Mouse (Mus musculus) embryonic facial prominence, embryonic 13.5 days (tissue): ENCODE measurements at regions not wholly inside any gene's neighbourhood (a gene's known extent, or its start where the extent isn't known, plus 50 kb on each side); places are given as distances from the start of the nearest gene placed in this dataset.

Experiments
- ATAC-seq: fragments of 200-750 bp; cut with Nextera tagmentation; 2 replicates; pipeline ENCODE4 v1.8.0; 2017; ENCODE audit warnings: low read depth; ENCODE audit not compliant: insufficient number of reproducible peaks, insufficient read depth, low FRiP score, low TSS enrichment
- H3K27ac ChIP-seq: fragments of 300-500 bp; sonication (generic); 2 replicates; pipeline ENCODE4 v1.5.1; 2015; ENCODE audit warnings: moderate library complexity, mild to moderate bottlenecking, inconsistent platforms
- H3K27me3 ChIP-seq: fragments of 300-500 bp; sonication (generic); 2 replicates; pipeline ENCODE4 v1.6.1; 2015; ENCODE audit warnings: mild to moderate bottlenecking, inconsistent platforms
- H3K36me3 ChIP-seq: fragments of 300-500 bp; sonication (generic); 2 replicates; pipeline ENCODE4 v1.6.1; 2015; ENCODE audit warnings: mild to moderate bottlenecking, inconsistent platforms
- H3K4me1 ChIP-seq: fragments of 300-500 bp; sonication (generic); 2 replicates; pipeline ENCODE4 v1.6.1; 2015; ENCODE audit warnings: inconsistent platforms
- H3K4me2 ChIP-seq: fragments of 300-500 bp; sonication (generic); 2 replicates; pipeline ENCODE4 v1.6.1; 2015; ENCODE audit warnings: moderate library complexity, mild to moderate bottlenecking, inconsistent platforms
- H3K4me3 ChIP-seq: fragments of 300-500 bp; sonication (generic); 2 replicates; pipeline ENCODE4 v1.5.1; 2015; ENCODE audit warnings: mild to moderate bottlenecking, inconsistent platforms
- H3K9ac ChIP-seq: fragments of 300-500 bp; sonication (generic); 2 replicates; pipeline ENCODE4 v1.6.1; 2015; ENCODE audit warnings: mild to moderate bottlenecking, inconsistent platforms
- H3K9me3 ChIP-seq: fragments of 300-500 bp; sonication (generic); 2 replicates; pipeline ENCODE4 v1.6.1; 2016; ENCODE audit warnings: inconsistent platforms
- WGBS: fragments of 180-500 bp; shearing (Covaris S2); methylation state at CpG from one replicate; pipeline ENCODE4 v1.1.7; 2015; ENCODE audit warnings: mixed read lengths; 5-methylcytosine and 5-hydroxymethylcytosine counted together

DNA sequence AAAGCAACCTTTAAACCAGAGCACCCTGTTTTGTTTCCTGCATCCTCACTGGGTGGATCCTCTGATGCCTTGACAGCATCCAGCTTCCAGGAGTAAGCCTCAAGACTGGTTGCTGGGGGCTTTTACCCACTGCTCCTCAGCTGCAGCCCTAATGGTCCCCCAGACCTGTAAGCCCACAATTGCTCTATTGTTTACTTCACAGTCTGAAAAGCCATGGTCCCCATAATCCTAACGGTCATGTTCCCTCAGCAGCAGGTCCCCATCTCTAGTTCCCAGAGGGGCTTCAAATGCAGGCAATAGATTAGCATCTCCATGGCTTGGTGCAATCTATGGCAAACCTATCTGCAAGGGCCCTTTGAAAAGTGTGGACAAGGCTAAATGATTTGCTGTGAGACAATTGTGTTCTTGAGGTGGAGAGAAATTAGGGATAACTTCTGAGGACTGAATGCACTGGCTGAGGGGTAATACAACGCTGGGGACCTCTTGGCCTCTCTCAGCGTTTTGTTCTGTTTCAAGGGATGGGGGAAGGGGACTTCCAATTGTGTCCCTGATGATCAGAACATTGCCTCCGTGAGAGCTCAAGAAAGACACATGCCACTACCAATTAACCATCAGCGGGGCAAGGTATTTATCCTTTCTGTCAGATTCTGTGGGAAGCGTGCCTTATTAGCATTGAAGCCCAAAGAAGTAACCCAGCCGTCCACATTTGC, 341.1 kb upstream of the Adgrl2 start:
- Histone ChIP-seq H3K4me1 (0 out of 2 replicates have a peak, but pooled peaks cover 3% of the 10 kb centered on the region), H3K27me3 (peaks cover 17% of the 10 kb centered on the region), H3K36me3 (no peaks in the 10 kb centered on the region), H3K27ac (no peak overlapping the region), H3K9me3 (no peaks in the 10 kb centered on the region), H3K4me2 (no peak overlapping the region), H3K4me3 (no peak overlapping the region), H3K9ac (no peak overlapping the region)
- WGBS, result 26% methylated on average over 7 of the region's 7 CpGs
- no peak for ATAC-seq

DNA sequence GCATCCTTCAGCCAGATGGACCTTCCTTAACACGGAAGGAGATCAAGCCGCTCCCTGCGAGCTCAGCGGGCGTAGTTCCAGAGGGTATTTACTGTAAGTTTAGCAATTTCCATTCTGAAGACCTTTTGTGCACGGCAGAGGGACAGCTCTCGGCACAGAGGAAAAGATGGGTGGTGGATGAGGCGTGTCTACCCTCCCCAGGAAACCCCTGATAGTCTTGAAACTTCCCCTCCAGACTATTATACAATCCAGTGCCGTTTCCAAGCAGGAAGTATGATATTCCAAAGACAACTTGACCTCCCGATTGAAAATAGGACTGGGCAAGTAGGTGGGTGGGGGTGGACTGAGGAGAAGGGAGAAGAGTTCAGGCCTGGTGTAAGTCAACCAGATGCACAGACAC, 340.4 kb upstream of the Adgrl2 start:
- H3K9me3 ChIP-seq, result no peaks in the 10 kb centered on the region
- no peak for ATAC-seq
- no peaks in the 10 kb centered on the region for H3K36me3 ChIP-seq
- no peak overlapping the region for H3K27ac ChIP-seq
- peaks cover 17% of the 10 kb centered on the region for H3K27me3 ChIP-seq
- H3K4me1 ChIP-seq, result 0 out of 2 replicates have a peak, but pooled peaks cover 3% of the 10 kb centered on the region
- no peak overlapping the region for H3K9ac ChIP-seq
- 76% methylated on average over 10 of the region's 10 CpGs for WGBS
- no peak overlapping the region for H3K4me3 ChIP-seq
- no peak overlapping the region for H3K4me2 ChIP-seq

DNA sequence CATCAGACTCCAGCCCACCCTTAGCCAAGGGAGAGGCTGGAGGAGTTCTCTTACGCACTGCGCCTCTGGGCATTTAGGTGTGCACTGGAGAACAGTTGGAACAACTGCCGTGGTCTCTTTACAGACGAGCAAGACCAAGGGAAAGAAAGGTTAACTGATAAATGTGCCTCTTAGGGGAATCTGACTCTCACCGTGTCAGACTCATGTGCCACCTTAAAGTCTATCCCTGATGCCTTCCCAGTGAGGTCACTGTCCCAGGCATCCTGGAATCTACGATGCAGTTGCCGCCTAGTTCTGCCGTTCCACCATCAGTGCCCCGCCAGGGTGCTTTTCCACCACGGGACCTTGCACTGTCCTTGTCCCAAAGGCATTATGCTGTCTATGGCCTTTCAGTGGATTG, 339.7 kb upstream of the Adgrl2 start:
- Histone ChIP-seq H3K4me1 (0 out of 2 replicates have a peak, but pooled peaks cover 3% of the 10 kb centered on the region), H3K9ac (no peak overlapping the region), H3K4me3 (no peak overlapping the region), H3K27ac (no peak overlapping the region), H3K9me3 (no peaks in the 10 kb centered on the region), H3K36me3 (no peaks in the 10 kb centered on the region), H3K27me3 (peaks cover 14% of the 10 kb centered on the region), H3K4me2 (no peak overlapping the region)
- ATAC-seq, result no peak
- 86% methylated on average over 10 of the region's 10 CpGs for WGBS

DNA sequence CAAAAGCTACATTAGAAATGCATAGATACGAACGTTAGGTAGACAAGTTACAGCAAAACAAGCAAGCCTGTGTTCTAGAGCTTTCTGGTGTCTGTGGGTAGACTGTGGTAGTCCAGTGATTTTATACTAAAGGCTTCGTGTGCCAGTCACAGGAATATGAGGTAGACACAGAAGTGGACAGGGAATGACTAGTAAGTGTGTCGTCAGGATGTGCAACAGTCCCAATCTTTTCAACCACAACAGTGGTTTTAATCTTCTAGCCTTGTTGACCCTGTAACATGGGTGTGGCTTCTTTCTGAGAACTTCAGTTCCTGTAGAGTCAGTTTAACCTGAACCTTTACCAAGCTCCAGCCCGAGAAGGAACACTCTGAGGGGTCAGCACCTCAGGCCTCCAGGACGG, 339.3 kb upstream of the Adgrl2 start:
- no peak overlapping the region for H3K4me2 ChIP-seq
- peaks cover 10% of the 10 kb centered on the region for H3K27me3 ChIP-seq
- no peak overlapping the region for H3K27ac ChIP-seq
- no peak overlapping the region for H3K4me3 ChIP-seq
- no peaks in the 10 kb centered on the region for H3K9me3 ChIP-seq
- H3K36me3 ChIP-seq, result no peaks in the 10 kb centered on the region
- WGBS, result 83% methylated on average over 6 of the region's 6 CpGs
- no peak overlapping the region for H3K9ac ChIP-seq
- no peak for ATAC-seq
- 0 out of 2 replicates have a peak, but pooled peaks cover 3% of the 10 kb centered on the region for H3K4me1 ChIP-seq

DNA sequence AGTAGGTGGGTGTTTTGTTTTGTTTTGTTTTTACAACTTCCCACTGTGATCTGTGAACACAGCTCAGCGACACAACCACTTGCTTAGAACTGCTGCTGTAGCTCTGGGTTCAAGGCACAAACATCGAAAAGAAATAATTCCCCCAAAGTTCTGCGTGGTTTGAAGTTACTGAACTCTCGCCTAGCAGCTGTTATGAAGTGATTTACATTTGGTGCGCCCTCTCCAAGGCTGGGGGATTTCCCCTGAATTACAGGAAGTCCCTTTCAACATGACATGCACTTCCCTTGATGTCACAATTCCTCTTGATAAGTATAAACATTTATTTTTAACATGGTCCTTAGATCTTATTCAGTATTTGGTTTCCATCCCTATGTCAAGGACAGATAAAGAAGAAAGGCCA, 336.3 kb upstream of the Adgrl2 start:
- H3K27me3 ChIP-seq, result no peaks in the 10 kb centered on the region
- H3K4me2 ChIP-seq, result no peak overlapping the region
- 52% methylated on average over 5 of the region's 5 CpGs for WGBS
- H3K36me3 ChIP-seq, result no peaks in the 10 kb centered on the region
- H3K9me3 ChIP-seq, result no peaks in the 10 kb centered on the region
- H3K4me3 ChIP-seq, result no peak overlapping the region
- no peak for ATAC-seq
- H3K9ac ChIP-seq, result no peak overlapping the region
- H3K4me1 ChIP-seq, result 0 out of 2 replicates have a peak, but pooled peaks cover 3% of the 10 kb centered on the region
- no peak overlapping the region for H3K27ac ChIP-seq

DNA sequence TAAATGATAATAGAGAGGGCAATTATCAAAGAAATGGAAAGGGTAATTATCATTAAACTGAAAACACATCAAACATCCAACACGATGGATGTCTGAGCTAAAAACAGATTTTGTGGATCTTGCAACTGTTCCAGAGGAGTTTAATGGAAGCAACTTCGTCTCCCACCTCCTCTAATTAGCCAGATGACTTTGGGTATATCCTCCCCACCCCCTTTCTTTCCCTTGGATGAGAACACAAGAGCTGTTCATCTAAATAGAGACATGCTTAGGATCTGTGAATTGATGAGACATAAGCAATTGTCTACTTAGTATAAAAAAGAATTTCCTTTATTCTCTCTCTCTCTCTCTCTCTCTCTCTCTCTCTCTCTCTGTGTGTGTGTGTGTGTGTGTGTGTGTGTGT, 333.7 kb upstream of the Adgrl2 start:
- Histone ChIP-seq H3K27me3 (no peaks in the 10 kb centered on the region), H3K4me2 (no peak overlapping the region), H3K4me3 (no peak overlapping the region), H3K9ac (no peak overlapping the region), H3K9me3 (no peaks in the 10 kb centered on the region), H3K4me1 (no peaks in the 10 kb centered on the region), H3K27ac (no peak overlapping the region), H3K36me3 (no peaks in the 10 kb centered on the region)
- 72% methylated on average over 2 of the region's 2 CpGs for WGBS
- no peak for ATAC-seq

DNA sequence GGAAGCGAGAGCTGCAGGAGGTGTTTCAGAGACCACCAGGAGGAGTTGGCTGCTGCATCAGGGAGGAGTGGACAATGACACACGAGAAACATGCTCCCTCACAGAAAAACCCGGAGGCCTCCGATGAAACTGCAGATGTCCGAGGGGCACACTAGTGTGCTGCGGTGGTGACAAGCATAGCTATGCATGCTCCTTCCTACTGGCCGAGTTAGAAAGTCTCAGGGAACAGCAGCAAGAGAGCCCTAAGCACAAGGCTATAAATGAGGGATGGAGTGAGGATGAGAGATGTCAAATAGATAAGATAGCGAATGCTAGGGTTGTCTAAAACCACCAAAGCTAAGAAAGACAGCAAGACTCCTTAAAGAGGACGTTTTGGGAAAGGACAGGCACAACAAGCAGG, 328.4 kb upstream of the Adgrl2 start:
- no peak overlapping the region for H3K4me2 ChIP-seq
- no peaks in the 10 kb centered on the region for H3K4me1 ChIP-seq
- no peak overlapping the region for H3K9ac ChIP-seq
- H3K27ac ChIP-seq, result no peak overlapping the region
- 74% methylated on average over 9 of the region's 9 CpGs for WGBS
- H3K9me3 ChIP-seq, result no peaks in the 10 kb centered on the region
- no peak for ATAC-seq
- H3K36me3 ChIP-seq, result no peaks in the 10 kb centered on the region
- H3K27me3 ChIP-seq, result no peaks in the 10 kb centered on the region
- H3K4me3 ChIP-seq, result no peak overlapping the region

DNA sequence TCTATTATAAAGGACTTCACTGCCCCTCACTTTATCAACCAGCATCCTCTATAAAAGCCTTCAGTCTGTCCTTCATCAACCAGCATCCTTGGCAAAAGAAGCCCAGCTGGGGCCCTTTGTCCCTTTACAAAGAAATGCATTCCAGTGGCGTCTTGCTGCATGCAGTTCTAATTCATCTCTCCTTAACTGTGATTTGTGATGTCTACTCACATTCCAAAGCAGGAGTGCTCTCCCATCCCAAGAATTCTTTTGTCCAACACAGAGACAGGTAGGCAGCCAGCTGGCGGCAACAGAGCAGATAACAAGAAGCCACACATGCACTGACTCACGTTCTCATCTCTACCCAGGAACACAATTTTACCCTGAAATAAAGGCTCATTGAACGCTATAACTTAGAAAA, 323.9 kb upstream of the Adgrl2 start:
- ATAC-seq, result no peak
- WGBS, result 52% methylated on average over 4 of the region's 4 CpGs
- Histone ChIP-seq H3K9me3 (no peaks in the 10 kb centered on the region), H3K4me2 (no peak overlapping the region), H3K4me1 (no peaks in the 10 kb centered on the region), H3K27ac (no peak overlapping the region), H3K36me3 (no peaks in the 10 kb centered on the region), H3K9ac (no peak overlapping the region), H3K4me3 (no peak overlapping the region), H3K27me3 (no peaks in the 10 kb centered on the region)

DNA sequence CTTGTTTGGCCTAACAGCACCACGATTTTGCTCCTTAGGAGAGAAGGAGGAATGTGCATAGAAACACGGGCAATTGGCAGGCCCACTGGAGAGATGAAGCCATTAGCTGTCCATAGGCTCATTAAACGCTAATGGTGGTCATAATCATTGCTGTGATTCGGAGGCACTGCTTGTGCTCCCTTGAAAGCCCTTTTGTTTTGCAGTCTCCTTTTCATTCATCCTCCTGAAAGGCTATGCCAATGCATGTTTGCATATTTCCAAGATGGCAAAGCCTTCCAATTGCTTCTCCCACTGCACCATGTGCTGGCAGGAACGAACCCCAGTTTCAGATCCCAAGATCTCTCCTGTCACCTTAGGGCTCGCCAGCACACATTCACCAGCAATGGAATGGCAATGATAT, 322.9 kb upstream of the Adgrl2 start:
- Histone ChIP-seq H3K4me3 (no peak overlapping the region), H3K36me3 (no peaks in the 10 kb centered on the region), H3K27ac (no peak overlapping the region), H3K4me1 (no peaks in the 10 kb centered on the region), H3K4me2 (no peak overlapping the region), H3K27me3 (no peaks in the 10 kb centered on the region), H3K9me3 (no peaks in the 10 kb centered on the region), H3K9ac (no peak overlapping the region)
- no peak for ATAC-seq
- 85% methylated on average over 6 of the region's 6 CpGs for WGBS

DNA sequence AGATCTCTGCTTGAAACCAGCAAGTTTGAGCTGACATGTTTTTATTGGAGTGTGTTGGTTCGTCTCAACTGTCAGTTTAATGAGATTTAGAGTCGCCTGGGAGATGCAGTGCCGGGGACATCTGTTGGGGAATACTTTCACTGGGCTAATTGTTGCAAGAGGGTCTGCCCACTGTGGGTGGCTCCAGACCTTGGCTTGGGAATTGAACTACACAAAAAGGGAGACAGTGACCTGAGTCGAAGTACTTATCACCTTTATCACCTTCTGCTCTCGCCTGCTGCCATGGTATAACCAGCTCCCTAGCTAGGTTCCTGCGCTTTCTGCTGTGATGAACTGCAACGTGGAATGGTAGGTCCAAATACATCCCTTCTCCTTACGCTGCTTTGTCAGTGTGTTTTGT, 321.2 kb upstream of the Adgrl2 start:
- H3K9me3 ChIP-seq, result no peaks in the 10 kb centered on the region
- no peaks in the 10 kb centered on the region for H3K36me3 ChIP-seq
- no peak overlapping the region for H3K27ac ChIP-seq
- ATAC-seq, result no peak
- H3K4me1 ChIP-seq, result no peaks in the 10 kb centered on the region
- no peak overlapping the region for H3K4me3 ChIP-seq
- H3K27me3 ChIP-seq, result no peaks in the 10 kb centered on the region
- no peak overlapping the region for H3K4me2 ChIP-seq
- 84% methylated on average over 8 of the region's 8 CpGs for WGBS
- H3K9ac ChIP-seq, result no peak overlapping the region

DNA sequence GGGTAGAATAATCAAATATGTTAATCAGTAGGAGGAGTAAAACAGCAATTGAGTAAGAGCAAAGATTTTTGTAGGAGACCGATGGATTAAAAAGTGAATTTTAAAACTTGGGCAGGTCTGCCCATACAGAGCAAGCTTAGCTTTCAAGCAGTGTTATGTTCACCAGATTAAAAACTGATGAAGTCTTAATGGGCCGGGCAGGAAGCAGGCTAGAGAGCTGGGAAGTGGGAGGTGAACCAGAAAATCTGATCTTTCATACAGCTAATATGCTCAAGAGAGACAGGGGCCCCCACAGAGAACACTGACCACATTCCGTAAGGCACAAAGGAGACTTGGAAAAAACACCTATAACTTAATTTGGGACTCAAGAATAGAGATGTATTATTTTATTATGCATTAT, 316.4 kb upstream of the Adgrl2 start:
- no peak overlapping the region for H3K4me3 ChIP-seq
- H3K27ac ChIP-seq, result no peak overlapping the region
- H3K9me3 ChIP-seq, result no peaks in the 10 kb centered on the region
- peaks cover 13% of the 10 kb centered on the region for H3K4me1 ChIP-seq
- H3K36me3 ChIP-seq, result no peaks in the 10 kb centered on the region
- H3K4me2 ChIP-seq, result no peak overlapping the region
- no peak overlapping the region for H3K9ac ChIP-seq
- ATAC-seq, result no peak
- 53% methylated on average over 3 of the region's 3 CpGs for WGBS
- no peaks in the 10 kb centered on the region for H3K27me3 ChIP-seq

DNA sequence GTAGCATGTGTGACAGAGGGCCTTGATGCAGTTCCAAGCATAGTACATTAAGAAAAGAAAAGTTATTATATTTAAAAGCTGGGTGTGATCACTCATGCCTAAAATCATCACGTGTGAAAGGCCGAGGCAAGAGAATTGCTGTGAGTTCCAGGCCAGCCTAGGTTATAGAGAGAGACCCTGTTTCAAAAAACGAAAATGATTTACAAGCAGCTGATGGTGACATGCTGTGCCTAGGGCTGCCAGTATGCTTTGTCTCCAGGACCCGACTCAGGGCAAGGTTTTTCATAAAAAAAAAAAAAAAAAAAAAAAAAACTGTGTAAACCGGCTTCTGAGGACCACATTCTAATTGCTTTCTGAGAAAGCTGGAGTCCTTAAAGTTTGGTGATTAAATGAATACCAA, 315.9 kb upstream of the Adgrl2 start:
- Histone ChIP-seq H3K9ac (no peak overlapping the region), H3K9me3 (no peaks in the 10 kb centered on the region), H3K27ac (no peak overlapping the region), H3K27me3 (no peaks in the 10 kb centered on the region), H3K36me3 (no peaks in the 10 kb centered on the region), H3K4me1 (peaks cover 13% of the 10 kb centered on the region), H3K4me3 (no peak overlapping the region), H3K4me2 (no peak overlapping the region)
- WGBS, result 46% methylated on average over 5 of the region's 5 CpGs
- ATAC-seq, result no peak
